Mouse (Mus musculus): ENCODE data around the gene Magt1. TPM values are rescaled to one million over a fixed set of nuclear protein-coding genes. Genes with fewer than 3 reads are reported as not detected.
A peak's percentile ranks its signal among the peaks of the same experiment; 100 is the strongest.
"Not testable (repeated sequence)": the region's sequence is repeated elsewhere in the genome, so short reads cannot be mapped to it uniquely, and the experiment has no call there.

Gene Magt1
- polyA plus RNA-seq, 1 experiment from 2014 or later, result 63.6 TPM

- Histone ChIP-seq H3K27me3 (replicated peaks; ENCODE audit: control insufficient read depth, insufficient read depth, low read length) (no peaks in the 10 kb centered on the region), H3K4me2 (ENCODE audit: low read length) (no peak overlapping the region; the same call in 1 of the 2 replicates)
Observed at GRCm38 (mm10) chrX:106030176-106030575, 18.5 kb upstream of the Magt1 start.

GRCm38 (mm10) chrX:106027343-106027674, 15.6 kb upstream of the Magt1 start:
- DNase-seq (ENCODE audit: low spot score) (no peak), ATAC-seq (replicated peaks; ENCODE audit: low FRiP score, low TSS enrichment, low read depth) (no peak)
- Histone ChIP-seq H3K27me3 (replicated peaks; ENCODE audit: control insufficient read depth, insufficient read depth, low read length) (no peaks in the 10 kb centered on the region), H3K27ac (ENCODE audit: low read depth) (0 out of 2 replicates have a peak overlapping the region, but pooled peaks have one; percentile 59), H3K4me2 (ENCODE audit: low read length) (peak overlapping the region; percentile 58), H3K4me3 (ENCODE audit: low read depth, low read length) (peak overlapping the region; percentile 58), H3K9me3 (ENCODE audit: control insufficient read depth, low read length) (no peaks in the 10 kb centered on the region), H3K9ac (ENCODE audit: low read length) (peak overlapping the region; percentile 60), H3K4me1 (replicated peaks; ENCODE audit: control insufficient read depth, insufficient read depth, low read length) (no peaks in the 10 kb centered on the region), H3K36me3 (ENCODE audit: control insufficient read depth, insufficient read depth, low read length) (no peaks in the 10 kb centered on the region; the same call in 1 of the 2 replicates)
- 24% methylated on average over 8 of the region's 8 CpGs for WGBS

More at GRCm38 (mm10) chrX:106030176-106030575, 18.5 kb upstream of the Magt1 start:
- DNase-seq (ENCODE audit: low spot score) (no peak), ATAC-seq (replicated peaks; ENCODE audit: low FRiP score, low TSS enrichment, low read depth) (no peak)
- Histone ChIP-seq H3K9ac (ENCODE audit: low read length) (no peak overlapping the region), H3K36me3 (ENCODE audit: control insufficient read depth, insufficient read depth, low read length) (no peaks in the 10 kb centered on the region), H3K27ac (ENCODE audit: low read depth) (no peak overlapping the region), H3K9me3 (ENCODE audit: control insufficient read depth, low read length) (no peaks in the 10 kb centered on the region), H3K4me1 (replicated peaks; ENCODE audit: control insufficient read depth, insufficient read depth, low read length) (no peaks in the 10 kb centered on the region), H3K4me3 (ENCODE audit: low read depth, low read length) (no peak overlapping the region)
- 66% methylated on average over 5 of the region's 5 CpGs for WGBS

- Histone ChIP-seq H3K27me3 (replicated peaks; ENCODE audit: control insufficient read depth, insufficient read depth, low read length) (no peaks in the 10 kb centered on the region), H3K4me3 (ENCODE audit: low read depth, low read length) (peak within 1 kb of the TSS; percentile 58), H3K4me1 (replicated peaks; ENCODE audit: control insufficient read depth, insufficient read depth, low read length) (no peaks in the 10 kb centered on the region), H3K9me3 (ENCODE audit: control insufficient read depth, low read length) (no peaks in the 10 kb centered on the region), H3K4me2 (ENCODE audit: low read length) (peak within 1 kb of the TSS; percentile 58), H3K27ac (ENCODE audit: low read depth) (peak within 1 kb of the TSS; percentile 59; the same call in 1 of the 2 replicates), H3K9ac (ENCODE audit: low read length) (peak within 1 kb of the TSS; percentile 60), H3K36me3 (ENCODE audit: control insufficient read depth, insufficient read depth, low read length) (peaks cover 6% of the 10 kb centered on the region; the same call in 1 of the 2 replicates)
- 17% methylated on average over 31 of the region's 36 CpGs for WGBS
- ATAC-seq (replicated peaks; ENCODE audit: low FRiP score, low TSS enrichment, low read depth), result peak; percentile 96
- peak; percentile 87 for DNase-seq (ENCODE audit: low spot score)
Observed at GRCm38 (mm10) chrX:106026418-106027342, 15.0 kb upstream of the Magt1 start, which contains the start of gene Atp7a. Gene Atp7a (plus strand): TSS chrX:106027276.

GRCm38 (mm10) chrX:106017516-106017915, 5.8 kb upstream of the Magt1 start:
- Histone ChIP-seq H3K9ac (ENCODE audit: low read length) (no peak overlapping the region), H3K27me3 (replicated peaks; ENCODE audit: control insufficient read depth, insufficient read depth, low read length) (no peaks in the 10 kb centered on the region), H3K4me2 (ENCODE audit: low read length) (no peak overlapping the region), H3K36me3 (ENCODE audit: control insufficient read depth, insufficient read depth, low read length) (peaks cover 16% of the 10 kb centered on the region; the same call in 1 of the 2 replicates), H3K4me3 (ENCODE audit: low read depth, low read length) (no peak overlapping the region), H3K27ac (ENCODE audit: low read depth) (no peak overlapping the region), H3K9me3 (ENCODE audit: control insufficient read depth, low read length) (no peaks in the 10 kb centered on the region), H3K4me1 (replicated peaks; ENCODE audit: control insufficient read depth, insufficient read depth, low read length) (no peaks in the 10 kb centered on the region; the same call in 1 of the 2 replicates)
- ATAC-seq (replicated peaks; ENCODE audit: low FRiP score, low TSS enrichment, low read depth) (no peak), DNase-seq (ENCODE audit: low spot score) (no peak)
- WGBS, result 91% methylated on average over 4 of the region's 4 CpGs

GRCm38 (mm10) chrX:106017102-106017501, 5.4 kb upstream of the Magt1 start:
- no peak for ATAC-seq (replicated peaks; ENCODE audit: low FRiP score, low TSS enrichment, low read depth)
- Histone ChIP-seq H3K4me2 (ENCODE audit: low read length) (peak overlapping the region; percentile 55), H3K9me3 (ENCODE audit: control insufficient read depth, low read length) (no peaks in the 10 kb centered on the region), H3K4me1 (replicated peaks; ENCODE audit: control insufficient read depth, insufficient read depth, low read length) (no peaks in the 10 kb centered on the region; the same call in 1 of the 2 replicates), H3K4me3 (ENCODE audit: low read depth, low read length) (no peak overlapping the region), H3K9ac (ENCODE audit: low read length) (no peak overlapping the region), H3K36me3 (ENCODE audit: control insufficient read depth, insufficient read depth, low read length) (peaks cover 15% of the 10 kb centered on the region; the same call in 1 of the 2 replicates), H3K27ac (ENCODE audit: low read depth) (no peak overlapping the region), H3K27me3 (replicated peaks; ENCODE audit: control insufficient read depth, insufficient read depth, low read length) (no peaks in the 10 kb centered on the region)
- WGBS, result 78% methylated on average over 3 of the region's 3 CpGs
- no peak for DNase-seq (ENCODE audit: low spot score)

GRCm38 (mm10) chrX:106015571-106016322, 4.0 kb upstream of the Magt1 start, which contains the start of gene Cox7b:
Gene Cox7b (plus strand): TSS chrX:106015700.
- peak; percentile 34; the same call in 1 of the 2 replicates for ATAC-seq (replicated peaks; ENCODE audit: low FRiP score, low TSS enrichment, low read depth)
- Histone ChIP-seq H3K4me1 (replicated peaks; ENCODE audit: control insufficient read depth, insufficient read depth, low read length) (no peaks in the 10 kb centered on the region; the same call in 1 of the 2 replicates), H3K9me3 (ENCODE audit: control insufficient read depth, low read length) (no peaks in the 10 kb centered on the region), H3K4me2 (ENCODE audit: low read length) (peak within 1 kb of the TSS; percentile 55), H3K27ac (ENCODE audit: low read depth) (peak within 1 kb of the TSS; percentile 55), H3K27me3 (replicated peaks; ENCODE audit: control insufficient read depth, insufficient read depth, low read length) (no peaks in the 10 kb centered on the region), H3K36me3 (ENCODE audit: control insufficient read depth, insufficient read depth, low read length) (peaks cover 3% of the 10 kb centered on the region; the same call in 1 of the 2 replicates), H3K9ac (ENCODE audit: low read length) (peak within 1 kb of the TSS; percentile 63), H3K4me3 (ENCODE audit: low read depth, low read length) (peak within 1 kb of the TSS; percentile 59)
- WGBS, result 9% methylated on average over 26 of the region's 26 CpGs
- DNase-seq (ENCODE audit: low spot score), result peak; percentile 86

GRCm38 (mm10) chrX:106014741-106015377, 3.2 kb upstream of the Magt1 start:
- H3K4me2 ChIP-seq (ENCODE audit: low read length), result peak overlapping the region; percentile 36; the same call in 1 of the 2 replicates
- ATAC-seq (replicated peaks; ENCODE audit: low FRiP score, low TSS enrichment, low read depth); DNase-seq (ENCODE audit: low spot score); H3K4me1 ChIP-seq (replicated peaks; ENCODE audit: control insufficient read depth, insufficient read depth, low read length); H3K36me3 ChIP-seq (ENCODE audit: control insufficient read depth, insufficient read depth, low read length); H3K27ac ChIP-seq (ENCODE audit: low read depth); H3K9ac ChIP-seq (ENCODE audit: low read length); H3K27me3 ChIP-seq (replicated peaks; ENCODE audit: control insufficient read depth, insufficient read depth, low read length); H3K9me3 ChIP-seq (ENCODE audit: control insufficient read depth, low read length): not testable (repeated sequence)
- 64% methylated on average over 2 of the region's 2 CpGs for WGBS
- peak overlapping the region; percentile 59; the same call in 1 of the 2 replicates for H3K4me3 ChIP-seq (ENCODE audit: low read depth, low read length)

GRCm38 (mm10) chrX:106013217-106013616, 1.5 kb upstream of the Magt1 start:
- 36% methylated on average over 2 of the region's 2 CpGs for WGBS

More at GRCm38 (mm10) chrX:106013217-106013616, 1.5 kb upstream of the Magt1 start:
- H3K36me3 ChIP-seq (ENCODE audit: control insufficient read depth, insufficient read depth, low read length), result no peaks in the 10 kb centered on the region
- H3K9ac ChIP-seq (ENCODE audit: low read length), result no peak overlapping the region
- ATAC-seq (replicated peaks; ENCODE audit: low FRiP score, low TSS enrichment, low read depth), result no peak
- H3K4me2 ChIP-seq (ENCODE audit: low read length), result no peak overlapping the region
- no peaks in the 10 kb centered on the region for H3K9me3 ChIP-seq (ENCODE audit: control insufficient read depth, low read length)
- H3K27ac ChIP-seq (ENCODE audit: low read depth), result no peak overlapping the region
- DNase-seq (ENCODE audit: low spot score), result peak; percentile 56
- no peak overlapping the region for H3K4me3 ChIP-seq (ENCODE audit: low read depth, low read length)
- H3K4me1 ChIP-seq (replicated peaks; ENCODE audit: control insufficient read depth, insufficient read depth, low read length), result no peaks in the 10 kb centered on the region; the same call in 1 of the 2 replicates
- H3K27me3 ChIP-seq (replicated peaks; ENCODE audit: control insufficient read depth, insufficient read depth, low read length), result no peaks in the 10 kb centered on the region

Data from intestine, embryonic 14.5 days (tissue).